Comparison of ENCODE assay signal across 15 mouse cellular contexts in genomic region chr4:53127266-53127665, GRCm38 (mm10). TPM values are rescaled to one million over a fixed set of nuclear protein-coding genes. Genes with fewer than 3 reads are reported as not detected.
DNase-seq lines count a peak whose midpoint lies in the region; ATAC-seq and TF ChIP-seq lines count a peak whose summit lies in the region.
"Had no signal": no experiment of that assay in that cellular context is flagged by ENCODE, and none has a peak within 500 bp of the region (broad histone marks: within the 10 kb centered on the region; RNA-seq: fewer than 3 reads in every experiment).

No protein-coding gene starts in this region.

- no peak overlapping the region for H3K4me3 ChIP-seq in hindbrain, embryonic 15.5 days
- no peak overlapping the region for H3K4me3 ChIP-seq in hindbrain, embryonic 12.5 days
- no peak overlapping the region for H3K4me3 ChIP-seq in liver, adult 2 months (ENCODE audit: insufficient read depth, low read depth, low read length)
- no peak overlapping the region for H3K4me3 ChIP-seq in liver, embryonic 11.5 days (ENCODE audit: low read depth, low read length)
- no peak overlapping the region for H3K4me3 ChIP-seq in brown adipose tissue, adult 24 weeks (ENCODE audit: insufficient read depth, low read depth, low read length)
- no peak overlapping the region for H3K4me3 ChIP-seq in intestine, postnatal 0 days (ENCODE audit: low read depth, low read length)
- H3K4me3 ChIP-seq: embryonic facial prominence, embryonic 12.5 days; forebrain, embryonic 15.5 days; heart, embryonic 12.5 days had no signal

- H3K9ac ChIP-seq in hindbrain, embryonic 15.5 days, result no peak overlapping the region
- H3K9ac ChIP-seq in hindbrain, embryonic 12.5 days, result no peak overlapping the region
- H3K9ac ChIP-seq in liver, adult 2 months (ENCODE audit: low read depth, low read length), result no peak overlapping the region
- H3K9ac ChIP-seq in liver, embryonic 11.5 days (ENCODE audit: low read depth, low read length), result no peak overlapping the region
- H3K9ac ChIP-seq in intestine, postnatal 0 days (ENCODE audit: low read depth, low read length), result no peak overlapping the region
- H3K9ac ChIP-seq: embryonic facial prominence, embryonic 12.5 days; forebrain, embryonic 15.5 days; heart, embryonic 12.5 days had no signal

- WGBS in hindbrain, embryonic 15.5 days, result 71% methylated on average over 5 of the region's 5 CpGs
- WGBS in hindbrain, embryonic 12.5 days, result 81% methylated on average over 5 of the region's 5 CpGs
- 97% methylated on average over 5 of the region's 5 CpGs for WGBS in liver, adult 2 months
- WGBS in liver, embryonic 11.5 days, result 89% methylated on average over 5 of the region's 5 CpGs
- WGBS in intestine, postnatal 0 days, result 91% methylated on average over 5 of the region's 5 CpGs

- no peak overlapping the region for H3K4me2 ChIP-seq in hindbrain, embryonic 15.5 days
- no peak overlapping the region for H3K4me2 ChIP-seq in hindbrain, embryonic 12.5 days (replicated peaks)
- H3K4me2 ChIP-seq in liver, embryonic 11.5 days, result no peak overlapping the region
- H3K4me2 ChIP-seq in intestine, postnatal 0 days (replicated peaks; ENCODE audit: low read depth), result no peak overlapping the region
- H3K4me2 ChIP-seq: embryonic facial prominence, embryonic 12.5 days; forebrain, embryonic 15.5 days; heart, embryonic 12.5 days had no signal

- TF ChIP-seq CTCF in liver, adult 2 months (IDR thresholded peaks at IDR 0.05; ENCODE audit: low read depth, low read length), result no peak
- no peak for TF ChIP-seq CTCF in intestine, postnatal 0 days (IDR thresholded peaks at IDR 0.05; ENCODE audit: low read depth)

- no peak for TF ChIP-seq POLR2A in liver, adult 2 months (IDR thresholded peaks at IDR 0.05; ENCODE audit: extremely low read depth, insufficient read depth, low read length)

- H3K79me2 ChIP-seq in liver, adult 2 months (ENCODE audit: control insufficient read depth, insufficient read depth, low read length), result peaks cover 27% of the 10 kb centered on the region

- ATAC-seq in hindbrain, embryonic 15.5 days (ENCODE audit: low FRiP score, low read depth), result no peak
- no peak for ATAC-seq in hindbrain, embryonic 12.5 days (ENCODE audit: low FRiP score)
- no peak for ATAC-seq in liver, embryonic 11.5 days (replicated peaks; ENCODE audit: low FRiP score)
- ATAC-seq in intestine, postnatal 0 days, result no peak
- ATAC-seq: forebrain, embryonic 15.5 days; intestine, embryonic 16.5 days had no signal

- H3K4me1 ChIP-seq in hindbrain, embryonic 15.5 days (replicated peaks), result no peaks in the 10 kb centered on the region; the same call in 1 of the 2 replicates
- no peaks in the 10 kb centered on the region for H3K4me1 ChIP-seq in hindbrain, embryonic 12.5 days
- peaks cover 48% of the 10 kb centered on the region for H3K4me1 ChIP-seq in liver, adult 2 months (ENCODE audit: control insufficient read depth, insufficient read depth, low read length)
- H3K4me1 ChIP-seq in liver, embryonic 11.5 days (replicated peaks; ENCODE audit: control insufficient read depth, insufficient read depth, low read length), result peaks cover 8% of the 10 kb centered on the region
- H3K4me1 ChIP-seq in brown adipose tissue, adult 24 weeks (ENCODE audit: control insufficient read depth, insufficient read depth, insufficient read length, low read length), result peaks cover 35% of the 10 kb centered on the region
- H3K4me1 ChIP-seq in intestine, postnatal 0 days (replicated peaks; ENCODE audit: control insufficient read depth, insufficient read depth, low read length), result no peaks in the 10 kb centered on the region
- H3K4me1 ChIP-seq: embryonic facial prominence, embryonic 12.5 days; forebrain, embryonic 15.5 days had no signal

- H3K27me3 ChIP-seq in hindbrain, embryonic 15.5 days, result no peaks in the 10 kb centered on the region
- no peaks in the 10 kb centered on the region for H3K27me3 ChIP-seq in hindbrain, embryonic 12.5 days
- H3K27me3 ChIP-seq in liver, adult 2 months (ENCODE audit: control insufficient read depth, insufficient read depth, low read length), result no peaks in the 10 kb centered on the region
- no peaks in the 10 kb centered on the region for H3K27me3 ChIP-seq in liver, embryonic 11.5 days (replicated peaks; ENCODE audit: control insufficient read depth, insufficient read depth, low read length)
- H3K27me3 ChIP-seq in intestine, postnatal 0 days (replicated peaks; ENCODE audit: control insufficient read depth, insufficient read depth, low read length), result no peaks in the 10 kb centered on the region
- H3K27me3 ChIP-seq: embryonic facial prominence, embryonic 12.5 days; forebrain, embryonic 15.5 days; heart, embryonic 12.5 days had no signal

- no peaks in the 10 kb centered on the region for H3K9me3 ChIP-seq in hindbrain, embryonic 15.5 days
- H3K9me3 ChIP-seq in hindbrain, embryonic 12.5 days (replicated peaks), result peaks cover 4% of the 10 kb centered on the region; the same call in 1 of the 2 replicates
- H3K9me3 ChIP-seq in liver, embryonic 11.5 days (ENCODE audit: control insufficient read depth, low read length), result no peaks in the 10 kb centered on the region
- no peaks in the 10 kb centered on the region for H3K9me3 ChIP-seq in intestine, postnatal 0 days (ENCODE audit: control insufficient read depth)
- H3K9me3 ChIP-seq: embryonic facial prominence, embryonic 12.5 days; forebrain, embryonic 15.5 days had no signal

- H3K36me3 ChIP-seq in hindbrain, embryonic 15.5 days, result 0 out of 2 replicates have a peak, but pooled peaks cover 4% of the 10 kb centered on the region
- H3K36me3 ChIP-seq in hindbrain, embryonic 12.5 days, result peaks cover 20% of the 10 kb centered on the region
- H3K36me3 ChIP-seq in liver, adult 2 months (ENCODE audit: control insufficient read depth, insufficient read depth, low read length), result peaks cover 75% of the 10 kb centered on the region
- H3K36me3 ChIP-seq in liver, embryonic 11.5 days (ENCODE audit: control insufficient read depth, insufficient read depth, low read length), result peaks cover 10% of the 10 kb centered on the region; the same call in 1 of the 2 replicates
- H3K36me3 ChIP-seq in intestine, postnatal 0 days (ENCODE audit: control insufficient read depth, insufficient read depth), result peaks cover 22% of the 10 kb centered on the region

- DNase-seq in liver, adult 2 months (ENCODE audit: extremely low read depth, low read depth, low spot score), result no peak
- no peak for DNase-seq in liver, embryonic 11.5 days (ENCODE audit: low spot score)
- DNase-seq: cerebellum, adult 11 months; cerebellum, adult 8-10 months; cerebellum, postnatal 25 days; gastrocnemius, postnatal 10 days; heart, postnatal 36 days had no signal

- 0 out of 2 replicates have a peak overlapping the region, but pooled peaks have one; percentile 7 for H3K27ac ChIP-seq in hindbrain, embryonic 15.5 days (replicated peaks)
- no peak overlapping the region for H3K27ac ChIP-seq in hindbrain, embryonic 12.5 days
- H3K27ac ChIP-seq in liver, adult 2 months (replicated peaks; ENCODE audit: insufficient read depth, low read depth, low read length), result 0 out of 2 replicates have a peak overlapping the region, but pooled peaks have one; percentile 12
- H3K27ac ChIP-seq in liver, embryonic 11.5 days (ENCODE audit: low read depth, low read length), result no peak overlapping the region
- H3K27ac ChIP-seq in brown adipose tissue, adult 24 weeks (replicated peaks; ENCODE audit: low read depth, low read length), result peak overlapping the region; percentile 74
- H3K27ac ChIP-seq in intestine, postnatal 0 days (ENCODE audit: low read depth, low read length), result no peak overlapping the region
- H3K27ac ChIP-seq: embryonic facial prominence, embryonic 12.5 days; forebrain, embryonic 15.5 days had no signal

RNA-seq across cellular contexts. Expression of gene Abca1, which starts 32.4 kb away (rescaled TPM):
- polyA plus RNA-seq in hindbrain, embryonic 15.5 days (2015; fragmentation: Nextera tagmentation; extraction: Ambion mirVana), result 10.1 and 11.1 TPM in 2 replicates
- polyA plus RNA-seq in hindbrain, embryonic 12.5 days (2016; fragmentation: Nextera tagmentation; extraction: Ambion mirVana), result 9.3 and 10.4 TPM in 2 replicates
- total RNA-seq in liver, adult 2 months (2014; rRNA removed), result 65.4 and 89.1 TPM in 2 replicates
- 17.1 and 21.0 TPM in 2 replicates for polyA plus RNA-seq in liver, adult 2 months (2012; rRNA removed)
- 16.3 and 17.5 TPM in 2 replicates for polyA plus RNA-seq in liver, embryonic 11.5 days (2014; fragmentation: Nextera tagmentation; extraction: Ambion mirVana)
- 21.5 and 22.3 TPM in 2 replicates for polyA plus RNA-seq in brown adipose tissue, adult 24 weeks (2012; ENCODE audit: insufficient read depth, insufficient read length, missing spikeins)
- polyA plus RNA-seq in intestine, postnatal 0 days (2015; fragmentation: Nextera tagmentation; extraction: Ambion mirVana), result 1.4 and 1.5 TPM in 2 replicates

Comparison
In these comparisons a context has a peak if more than half of its experiments do, and no peak if none do; other contexts are left out.
1. H3K27ac ChIP-seq: peak in hindbrain, embryonic 15.5 days (single experiment), liver, adult 2 months (single experiment) and brown adipose tissue, adult 24 weeks (single experiment); none in hindbrain, embryonic 12.5 days (single experiment), liver, embryonic 11.5 days (single experiment) and intestine, postnatal 0 days (single experiment).